Mouse (Mus musculus) embryonic facial prominence, embryonic 10.5 days (tissue): ENCODE results near the gene Nell2. TPM values are rescaled to one million over a fixed set of nuclear protein-coding genes. Genes with fewer than 3 reads are reported as not detected.

Experiments used
- DNase-seq: peaks from one replicate; pipeline ENCODE4 v3.0.0-alpha.2; 2017; ENCODE audit warnings: low spot score
- H3K27ac ChIP-seq: fragments of 300-500 bp; sonication (generic); replicated peaks from 2 replicates; pipeline ENCODE4 v1.5.1; 2016; ENCODE audit warnings: mild to moderate bottlenecking
- H3K27me3 ChIP-seq: fragments of 300-500 bp; sonication (generic); replicated peaks from 2 replicates; pipeline ENCODE4 v1.6.1; 2016; ENCODE audit warnings: low read depth, mild to moderate bottlenecking; ENCODE audit not compliant: poor library complexity, severe bottlenecking
- H3K36me3 ChIP-seq: fragments of 300-500 bp; sonication (generic); replicated peaks from 2 replicates; pipeline ENCODE4 v1.6.1; 2016; ENCODE audit warnings: mild to moderate bottlenecking, moderate library complexity
- H3K4me1 ChIP-seq: fragments of 300-500 bp; sonication (generic); 2 replicates; pipeline ENCODE4 v1.6.1; 2016
- H3K4me3 ChIP-seq: fragments of 300-500 bp; sonication (generic); 2 replicates; pipeline ENCODE4 v1.5.1; 2016; ENCODE audit warnings: mild to moderate bottlenecking, moderate library complexity
- H3K9me3 ChIP-seq: fragments of 300-500 bp; sonication (generic); 2 replicates; pipeline ENCODE4 v1.6.1; 2016; ENCODE audit warnings: mild to moderate bottlenecking
- WGBS: fragments of 180-500 bp; shearing (Covaris S2); methylation state at CpG from one replicate; pipeline ENCODE4 v1.1.7; 2016; 5-methylcytosine and 5-hydroxymethylcytosine counted together
- polyA plus RNA-seq: library from polyadenylated mRNA; unstranded; fragments of >200 nt; fragmentation: Nextera tagmentation; extraction: Ambion mirVana; gene quantifications from 2 replicates; pipeline ENCODE4 v1.2.1, GENCODE M21; 2016

Gene Nell2
- polyA plus RNA-seq, 1 experiment from 2014 or later = 20.2 TPM

GRCm38 (mm10) chr15:95028862-95029486, 499.4 kb downstream of the Nell2 start:
- no peak for DNase-seq
- Histone ChIP-seq H3K36me3 (no peaks in the 10 kb centered on the region), H3K27me3 (no peaks in the 10 kb centered on the region), H3K27ac (no peak overlapping the region), H3K4me1 (no peaks in the 10 kb centered on the region), H3K4me3 (no peak overlapping the region), H3K9me3 (no peaks in the 10 kb centered on the region)
- WGBS = 89% methylated on average over 13 of the region's 13 CpGs

Other genes starting within 250 kb of the Nell2 start
- 0.46 and 4.6 TPM in 2 replicates for gene Dbx2, start 127.4 kb upstream of the Nell2 start, polyA plus RNA-seq